Comparison of ENCODE assay signal across 8 mouse cellular contexts in the genomic region with DNA sequence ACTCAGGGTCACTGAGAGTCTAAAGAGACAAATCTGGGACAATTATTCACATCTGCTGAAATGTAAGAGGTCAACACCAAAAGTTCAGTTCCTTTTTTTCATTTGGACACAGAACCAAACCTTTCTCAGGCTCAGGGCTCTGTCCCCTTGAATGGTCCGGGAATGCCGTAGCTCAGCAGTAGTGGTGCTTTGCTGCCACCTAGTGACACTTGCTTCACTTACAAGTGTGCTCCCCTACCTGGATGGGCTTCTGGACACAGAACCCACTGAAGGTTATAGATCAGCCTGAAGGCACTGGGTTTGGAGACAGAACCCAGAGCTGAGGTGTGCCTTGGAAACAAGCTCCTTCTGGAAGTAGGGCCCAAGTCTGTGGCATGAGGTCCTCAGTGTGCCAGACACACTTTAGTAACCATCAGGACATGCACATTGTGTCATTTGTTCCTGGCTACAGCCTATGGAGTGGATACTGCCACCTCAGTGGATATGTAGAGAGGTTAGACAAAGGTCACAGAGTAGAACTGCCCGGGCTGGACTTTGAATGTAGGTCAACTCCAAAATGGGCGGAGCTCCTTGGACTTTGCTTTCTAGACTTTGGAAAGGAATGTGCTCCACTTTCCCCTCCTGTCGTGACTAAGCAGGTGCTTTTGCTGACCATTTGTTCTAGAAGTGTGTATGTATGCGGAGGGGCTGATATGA. TPM values are rescaled to one million over a fixed set of nuclear protein-coding genes. Genes with fewer than 3 reads are reported as not detected.
DNase-seq lines count a peak whose midpoint lies in the region; ATAC-seq and TF ChIP-seq lines count a peak whose summit lies in the region.

No protein-coding gene starts in this region.

- no peak overlapping the region for H3K27ac ChIP-seq in ES-Bruce4 (ENCODE audit: insufficient read depth, low read length)
- no peak overlapping the region for H3K27ac ChIP-seq in bone marrow macrophage, adult 2 months (ENCODE audit: insufficient read depth, low read depth, low read length)
- H3K27ac ChIP-seq in embryonic facial prominence, embryonic 13.5 days = no peak overlapping the region
- no peak overlapping the region for H3K27ac ChIP-seq in heart, embryonic 10.5 days
- H3K27ac ChIP-seq in liver, embryonic 14.5 days = no peak overlapping the region
- no peak overlapping the region for H3K27ac ChIP-seq in neural tube, embryonic 14.5 days (ENCODE audit: low read depth, low read length)

- no peak for TF ChIP-seq EP300 in ES-Bruce4 (IDR thresholded peaks at IDR 0.05; ENCODE audit: insufficient read depth, low read depth, low read length)
- no peak for TF ChIP-seq EP300 in liver, embryonic 14.5 days (IDR thresholded peaks at IDR 0.05; ENCODE audit: low read depth)

- 37% methylated on average over 6 of the region's 6 CpGs for WGBS in embryonic facial prominence, embryonic 13.5 days
- 36% methylated on average over 6 of the region's 6 CpGs for WGBS in heart, embryonic 10.5 days
- 26% methylated on average over 6 of the region's 6 CpGs for WGBS in liver, embryonic 14.5 days (ENCODE audit: insufficient replicate concordance)
- 41% methylated on average over 6 of the region's 6 CpGs for WGBS in neural tube, embryonic 14.5 days

- H3K36me3 ChIP-seq in ES-Bruce4 (ENCODE audit: control insufficient read depth, insufficient read depth, low read length, poor library complexity, severe bottlenecking) = no peaks in the 10 kb centered on the region
- no peaks in the 10 kb centered on the region for H3K36me3 ChIP-seq in embryonic facial prominence, embryonic 13.5 days
- no peaks in the 10 kb centered on the region for H3K36me3 ChIP-seq in heart, embryonic 10.5 days
- H3K36me3 ChIP-seq in liver, embryonic 14.5 days (replicated peaks; ENCODE audit: control insufficient read depth, insufficient read depth, low read depth) = no peaks in the 10 kb centered on the region
- no peaks in the 10 kb centered on the region for H3K36me3 ChIP-seq in neural tube, embryonic 14.5 days (ENCODE audit: control insufficient read depth, insufficient read depth, low read length)

- H3K4me2 ChIP-seq in embryonic facial prominence, embryonic 13.5 days = no peak overlapping the region
- no peak overlapping the region for H3K4me2 ChIP-seq in liver, embryonic 14.5 days (ENCODE audit: low read depth)
- H3K4me2 ChIP-seq in neural tube, embryonic 14.5 days (ENCODE audit: low read depth, low read length) = no peak overlapping the region

- TF ChIP-seq CTCF in ES-Bruce4 (IDR thresholded peaks at IDR 0.05; ENCODE audit: low read depth, low read length) = peak; percentile 97
- peak; percentile 94 for TF ChIP-seq CTCF in bone marrow macrophage, adult 2 months (IDR thresholded peaks at IDR 0.05; ENCODE audit: low read depth, low read length)
- TF ChIP-seq CTCF in liver, embryonic 14.5 days (IDR thresholded peaks at IDR 0.05; ENCODE audit: low read depth) = peak; percentile 97

- no peaks in the 10 kb centered on the region for H3K4me1 ChIP-seq in ES-Bruce4 (ENCODE audit: control insufficient read depth, insufficient read depth, low read length)
- peaks cover 12% of the 10 kb centered on the region for H3K4me1 ChIP-seq in bone marrow macrophage, adult 2 months (ENCODE audit: control insufficient read depth, insufficient read depth, low read length)
- no peaks in the 10 kb centered on the region for H3K4me1 ChIP-seq in embryonic facial prominence, embryonic 13.5 days
- H3K4me1 ChIP-seq in heart, embryonic 10.5 days = peaks cover 15% of the 10 kb centered on the region
- peaks cover 19 to 28% of the 10 kb centered on the region in 2 experiments for H3K4me1 ChIP-seq in liver, embryonic 14.5 days (replicated peaks; ENCODE audit: control insufficient read depth in 2 of 2, insufficient read depth in 2 of 2, low read length in 1 of 2)
- no peaks in the 10 kb centered on the region for H3K4me1 ChIP-seq in neural tube, embryonic 14.5 days (ENCODE audit: control insufficient read depth, insufficient read depth, low read length)

- peak; percentile 88 for DNase-seq in heart, embryonic 10.5 days (ENCODE audit: low spot score)
- DNase-seq in kidney, postnatal 10 days = peak; percentile 88
- peak in 2 of 3 experiments; percentile 49 to 53 for DNase-seq in liver, embryonic 14.5 days (ENCODE audit: low read depth in 3 of 3, low spot score in 3 of 3)
- peak; percentile 24 for DNase-seq in telencephalon, adult 2 months (ENCODE audit: low read depth, low spot score)

- no peak for TF ChIP-seq POLR2A in ES-Bruce4 (IDR thresholded peaks at IDR 0.05; ENCODE audit: insufficient read depth, low read length)
- TF ChIP-seq POLR2A in bone marrow macrophage, adult 2 months (IDR thresholded peaks at IDR 0.05; ENCODE audit: borderline replicate concordance, low read depth, low read length) = no peak

- no peaks in the 10 kb centered on the region for H3K27me3 ChIP-seq in ES-Bruce4 (ENCODE audit: control insufficient read depth, insufficient read depth, low read length, poor library complexity, severe bottlenecking)
- no peaks in the 10 kb centered on the region for H3K27me3 ChIP-seq in embryonic facial prominence, embryonic 13.5 days
- H3K27me3 ChIP-seq in heart, embryonic 10.5 days (ENCODE audit: insufficient read depth, poor library complexity, severe bottlenecking) = 0 out of 2 replicates have a peak, but pooled peaks cover 3% of the 10 kb centered on the region
- no peaks in the 10 kb centered on the region for H3K27me3 ChIP-seq in liver, embryonic 14.5 days (ENCODE audit: control insufficient read depth, insufficient read depth, low read length)
- H3K27me3 ChIP-seq in neural tube, embryonic 14.5 days (ENCODE audit: control insufficient read depth, insufficient read depth, low read length) = no peaks in the 10 kb centered on the region

- H3K9me3 ChIP-seq in ES-Bruce4 (replicated peaks; ENCODE audit: control insufficient read depth, insufficient read depth, low read length, poor library complexity, severe bottlenecking) = no peaks in the 10 kb centered on the region
- no peaks in the 10 kb centered on the region for H3K9me3 ChIP-seq in embryonic facial prominence, embryonic 13.5 days
- no peaks in the 10 kb centered on the region for H3K9me3 ChIP-seq in heart, embryonic 10.5 days
- H3K9me3 ChIP-seq in liver, embryonic 14.5 days (ENCODE audit: control insufficient read depth, low read length) = no peaks in the 10 kb centered on the region
- no peaks in the 10 kb centered on the region for H3K9me3 ChIP-seq in neural tube, embryonic 14.5 days (ENCODE audit: control insufficient read depth, low read length)

- 0 out of 2 replicates have a peak, but pooled peaks have one; percentile 46 for ATAC-seq in embryonic facial prominence, embryonic 13.5 days (ENCODE audit: insufficient number of reproducible peaks, insufficient read depth, low FRiP score, low TSS enrichment, low read depth)
- ATAC-seq in liver, embryonic 14.5 days (ENCODE audit: insufficient read depth) = no peak
- ATAC-seq in neural tube, embryonic 14.5 days (ENCODE audit: low read depth) = peak; percentile 84; the same call in 1 of the 2 replicates

- no peak overlapping the region for H3K9ac ChIP-seq in ES-Bruce4 (ENCODE audit: low read depth, poor library complexity, severe bottlenecking)
- H3K9ac ChIP-seq in embryonic facial prominence, embryonic 13.5 days = no peak overlapping the region
- H3K9ac ChIP-seq in liver, embryonic 14.5 days (replicated peaks) = no peak overlapping the region
- no peak overlapping the region for H3K9ac ChIP-seq in neural tube, embryonic 14.5 days (replicated peaks; ENCODE audit: low read depth, low read length)

- H3K4me3 ChIP-seq in ES-Bruce4 (ENCODE audit: low read depth, low read length) = no peak overlapping the region
- no peak overlapping the region for H3K4me3 ChIP-seq in bone marrow macrophage, adult 2 months (ENCODE audit: insufficient read depth, low read length)
- H3K4me3 ChIP-seq in embryonic facial prominence, embryonic 13.5 days = no peak overlapping the region
- H3K4me3 ChIP-seq in heart, embryonic 10.5 days = no peak overlapping the region
- H3K4me3 ChIP-seq in liver, embryonic 14.5 days (ENCODE audit: insufficient read depth in 1 of 2, low read depth in 2 of 2, low read length in 2 of 2) = no peak overlapping the region
- no peak overlapping the region for H3K4me3 ChIP-seq in neural tube, embryonic 14.5 days (ENCODE audit: low read depth, low read length)

RNA-seq across cellular contexts. Expression of gene Aqp8, which starts 3.7 kb away (rescaled TPM):
- polyA plus RNA-seq in ES-Bruce4 (2011; ENCODE audit: insufficient read depth, insufficient read length, low read depth, missing spikeins) = not detected in 2 replicates
- polyA plus RNA-seq in bone marrow macrophage, adult 2 months (2012; ENCODE audit: insufficient read depth, insufficient read length, missing spikeins) = not detected in 2 replicates
- polyA plus RNA-seq in embryonic facial prominence, embryonic 13.5 days (2015; fragmentation: Nextera tagmentation; extraction: Ambion mirVana) = 0.69 TPM in 1 of 2 replicates, not detected in the other
- polyA plus RNA-seq in heart, embryonic 10.5 days (2016; fragmentation: Nextera tagmentation; extraction: Ambion mirVana) = 1.4 and 1.7 TPM in 2 replicates
- polyA plus RNA-seq in liver, embryonic 14.5 days (2012; rRNA removed) = 3.4 and 3.8 TPM in 2 replicates
- polyA plus RNA-seq in liver, embryonic 14.5 days (2014; fragmentation: Nextera tagmentation; extraction: Ambion mirVana) = 5.3 and 6.5 TPM in 2 replicates
- polyA plus RNA-seq in neural tube, embryonic 14.5 days (2014; fragmentation: Nextera tagmentation; extraction: Ambion mirVana) = not detected in 2 replicates

RNA-seq across cellular contexts. Expression of gene Zkscan2, which starts 34.4 kb away (rescaled TPM):
- polyA plus RNA-seq in ES-Bruce4 (2011; ENCODE audit: insufficient read depth, insufficient read length, low read depth, missing spikeins) = 2.0 and 3.9 TPM in 2 replicates
- polyA plus RNA-seq in bone marrow macrophage, adult 2 months (2012; ENCODE audit: insufficient read depth, insufficient read length, missing spikeins) = 0.07 TPM in 1 of 2 replicates, not detected in the other
- polyA plus RNA-seq in embryonic facial prominence, embryonic 13.5 days (2015; fragmentation: Nextera tagmentation; extraction: Ambion mirVana) = 5.8 and 7.1 TPM in 2 replicates
- polyA plus RNA-seq in heart, embryonic 10.5 days (2016; fragmentation: Nextera tagmentation; extraction: Ambion mirVana) = 1.9 and 2.9 TPM in 2 replicates
- polyA plus RNA-seq in liver, embryonic 14.5 days (2012; rRNA removed) = 0.08 and 0.09 TPM in 2 replicates
- 0.01 and 0.03 TPM in 2 replicates for polyA plus RNA-seq in liver, embryonic 14.5 days (2014; fragmentation: Nextera tagmentation; extraction: Ambion mirVana)
- polyA plus RNA-seq in neural tube, embryonic 14.5 days (2014; fragmentation: Nextera tagmentation; extraction: Ambion mirVana) = 18.7 and 23.4 TPM in 2 replicates

Comparison
In these comparisons a context has a peak if more than half of its experiments do, and no peak if none do; other contexts are left out.
1. DNase-seq: peak in every context shown above with its lines; median percentile 88 in heart, embryonic 10.5 days; 88 in kidney, postnatal 10 days; 51 in liver, embryonic 14.5 days; 24 in telencephalon, adult 2 months.